Mouse (Mus musculus): Measurements from ENCODE around the gene Ermard.
"Not testable (repeated sequence)": the region's sequence is repeated elsewhere in the genome, so short reads cannot be mapped to it uniquely, and the experiment has no call there.

DNA sequence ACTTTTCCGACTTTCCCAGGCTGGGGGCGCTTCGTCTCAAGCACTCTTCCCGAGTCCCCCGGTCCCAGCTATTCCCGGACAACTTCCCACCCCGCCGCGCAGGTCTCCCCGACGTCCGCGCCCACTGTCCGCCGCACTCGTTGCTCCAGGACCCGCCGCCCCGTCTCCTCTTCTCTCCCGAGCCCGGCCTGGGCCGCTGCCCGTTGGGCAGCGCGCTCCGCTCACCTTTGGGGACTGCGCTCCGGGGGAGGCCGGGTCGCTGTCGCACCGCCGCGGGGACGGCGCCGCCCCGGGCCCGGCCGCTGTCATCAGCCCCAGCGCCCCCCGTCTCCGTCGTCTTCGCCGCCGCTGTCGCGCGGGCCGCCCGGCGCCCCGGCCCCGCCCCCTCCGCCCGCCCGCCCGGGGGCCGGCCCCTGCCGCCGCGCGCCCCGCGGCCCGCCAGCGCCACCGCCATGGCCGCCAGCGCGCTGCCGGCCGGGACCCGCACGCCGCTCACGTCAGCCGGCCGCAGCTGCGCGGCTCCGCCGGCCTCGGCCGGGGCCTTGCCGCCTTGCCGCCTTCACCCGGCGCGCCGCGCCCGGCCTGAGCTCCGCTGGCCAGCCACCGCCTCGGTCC, 17.0 kb upstream of the Ermard start:
- not testable (repeated sequence) for TF ChIP-seq CTCF, EP300 (IDR thresholded peaks at IDR 0.05; ENCODE audit: low read depth)
